Mouse (Mus musculus) gastrocnemius, postnatal 14 days (tissue): Measurements from ENCODE around the gene Slc25a39. TPM values are rescaled to one million over a fixed set of nuclear protein-coding genes. Genes with fewer than 3 reads are reported as not detected.
"Not testable (repeated sequence)": the region's sequence is repeated elsewhere in the genome, so short reads cannot be mapped to it uniquely, and the experiment has no call there.

ENCODE experiments used
- DNase-seq: peaks from one replicate; pipeline ENCODE4 v3.0.0; 2021; ENCODE audit warnings: mixed read lengths
- intact Hi-C: fragments of 180-260 bp; cut with DNase I; formaldehyde crosslinking; loops from one replicate; pipeline ENCODE4 v1.15.1; 2025; ENCODE audit warnings: low total_unique reads
- total RNA-seq, 2 experiments: library from RNA; stranded (reverse); gene quantifications; 2 replicates each; pipeline ENCODE4 v1.2.3; 2021

Slc25a39 gene
- total RNA-seq, 2 experiments from 2014 or later = 46.6 to 48.9 TPM

- no peak for DNase-seq
- intact Hi-C loops = loop anchor here (5.0 kb wide), 1 partner anchor 75 kb away; no protein-coding TSS in a partner anchor
Measured at GRCm38 (mm10) chr11:102401898-102402500, 5.7 kb downstream of the Slc25a39 start.

GRCm38 (mm10) chr11:102400513-102401084 is 7.1 kb downstream of the Slc25a39 start:
- DNase-seq = no peak
- intact Hi-C loops = loop anchor here (5.0 kb wide), 1 partner anchor 73 kb away; no protein-coding TSS in a partner anchor

GRCm38 (mm10) chr11:102399610-102400072 is 8.1 kb downstream of the Slc25a39 start:
- intact Hi-C loops = loop anchor here (5.0 kb wide), 1 partner anchor 72 kb away; no protein-coding TSS in a partner anchor
- DNase-seq = peak; percentile 54

DNA sequence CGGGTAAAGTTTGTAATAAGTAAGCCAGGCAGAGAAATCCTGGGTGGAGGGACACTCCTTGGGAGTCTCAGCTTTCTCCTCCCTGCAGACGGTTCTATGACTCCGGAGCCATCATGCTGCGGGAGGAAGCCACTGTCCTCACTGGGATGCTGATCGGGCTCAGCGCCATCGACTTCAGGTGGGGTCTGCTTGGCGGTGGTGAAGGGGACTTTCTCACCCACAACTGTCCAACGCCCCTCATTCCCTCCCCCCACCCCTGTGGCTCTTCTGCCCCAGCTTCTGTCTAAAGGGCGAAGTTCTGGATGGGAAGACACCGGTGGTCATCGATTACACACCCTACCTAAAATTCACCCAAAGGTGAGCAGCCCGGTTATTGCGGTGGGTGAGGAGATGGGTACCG is 8.6 kb downstream of the Slc25a39 start:
- intact Hi-C loops = no loop called here
- no peak for DNase-seq

DNA sequence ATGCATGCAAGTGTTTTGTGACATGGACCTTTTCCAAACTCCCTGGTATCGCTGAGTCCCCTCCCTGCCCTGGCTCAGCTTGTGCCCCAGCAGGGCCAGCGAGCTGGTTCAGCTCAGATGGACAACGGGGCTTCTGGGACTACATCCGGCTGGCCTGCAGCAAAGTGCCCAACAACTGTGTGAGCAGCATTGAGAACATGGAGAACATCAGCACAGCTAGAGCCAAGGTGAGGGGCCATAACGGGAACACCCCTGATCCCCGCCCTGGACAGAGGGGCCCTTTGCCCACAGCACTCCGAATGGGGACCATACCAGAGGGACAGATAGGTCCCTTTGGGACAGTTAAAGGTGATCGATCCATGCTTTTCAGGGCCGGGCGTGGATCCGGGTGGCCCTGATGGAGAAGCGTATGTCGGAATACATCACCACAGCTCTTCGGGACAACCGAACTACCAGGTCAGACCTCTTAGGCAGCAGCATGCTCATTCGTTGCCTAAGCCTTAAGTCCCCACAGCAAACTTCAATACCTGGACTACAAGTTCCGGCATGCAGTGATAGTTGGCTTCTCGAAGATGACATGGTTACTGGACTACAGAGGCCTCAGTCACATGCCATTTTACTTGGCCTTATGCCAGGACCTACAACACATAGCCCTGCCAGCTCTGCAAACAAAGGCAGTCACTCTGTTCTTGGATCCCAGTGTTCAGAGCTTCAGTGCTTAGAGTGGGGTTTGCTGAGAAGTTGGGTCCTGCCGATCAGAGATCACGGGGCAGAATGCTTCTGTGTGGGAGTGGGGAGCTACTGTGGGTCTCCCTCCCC is 9.5 kb downstream of the Slc25a39 start:
- intact Hi-C loops = no loop called here
- DNase-seq = no peak

DNA sequence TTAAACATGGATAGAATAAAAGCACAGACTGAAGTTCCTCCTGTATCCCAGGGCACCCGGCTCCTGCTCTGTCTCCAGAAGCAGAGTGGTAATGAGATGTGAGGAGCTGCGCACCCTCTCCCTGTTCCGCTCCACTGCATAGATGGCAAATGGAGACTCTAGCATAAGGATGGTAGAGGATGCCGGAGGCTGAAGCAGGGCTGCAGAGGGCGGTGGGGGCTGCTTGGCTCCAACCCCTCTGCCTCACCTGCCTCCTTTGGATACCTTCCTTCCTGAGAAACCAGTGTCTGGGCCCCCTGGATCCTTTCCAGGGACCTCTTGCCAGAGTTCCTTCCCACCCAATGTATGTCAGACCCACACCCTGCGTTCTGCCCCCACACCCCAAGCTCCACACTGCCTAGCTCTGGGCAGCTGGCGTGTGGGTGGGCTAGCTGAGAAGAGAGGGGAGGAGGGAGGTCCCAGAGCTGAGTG is 11.0 kb downstream of the Slc25a39 start:
- DNase-seq = no peak
- intact Hi-C loops = no loop called here

- intact Hi-C loops = no loop called here
- no peak for DNase-seq
Measured at GRCm38 (mm10) chr11:102396263-102396662, 11.5 kb downstream of the Slc25a39 start.

- intact Hi-C loops = no loop called here
- DNase-seq = no peak
Measured at GRCm38 (mm10) chr11:102395250-102395649, 12.5 kb downstream of the Slc25a39 start.

DNA sequence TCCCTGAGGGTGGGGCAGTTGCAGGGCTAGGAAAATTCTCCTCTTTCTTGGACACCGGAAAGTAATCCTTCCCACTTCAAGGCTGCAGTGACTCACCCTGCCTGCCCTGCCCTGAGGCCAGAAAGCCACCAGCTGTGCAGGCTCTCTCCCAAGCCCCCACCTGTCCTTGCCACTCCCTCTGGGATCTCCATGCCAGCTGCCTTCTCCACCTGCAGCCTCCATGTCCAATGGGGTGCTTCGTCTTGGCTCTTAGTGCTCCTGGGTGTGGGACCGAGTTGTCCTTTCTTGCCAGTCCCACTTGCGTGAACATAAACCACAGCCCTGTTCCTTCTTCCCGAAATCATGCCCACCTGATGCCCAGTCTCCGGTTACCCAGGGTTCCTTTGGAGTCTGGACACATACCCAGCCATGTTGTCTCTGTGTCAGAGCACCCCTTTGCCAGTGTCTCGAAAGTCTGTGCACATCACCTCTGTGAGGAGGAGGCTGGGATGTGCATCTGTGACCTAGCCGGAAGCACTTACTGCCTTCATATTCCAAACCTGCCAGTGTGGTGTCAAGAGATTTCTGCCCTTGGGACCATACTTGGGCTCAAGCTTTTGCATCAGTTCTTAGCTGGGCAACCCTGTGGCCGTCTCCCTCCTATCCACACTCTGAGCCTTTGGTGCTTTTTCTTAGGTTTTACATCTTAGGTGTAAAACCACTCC is 13.2 kb downstream of the Slc25a39 start:
- intact Hi-C loops = no loop called here
- no peak for DNase-seq

GRCm38 (mm10) chr11:102393719-102394420 is 13.9 kb downstream of the Slc25a39 start:
- intact Hi-C loops = no loop called here

GRCm38 (mm10) chr11:102393238-102393634 is 14.5 kb downstream of the Slc25a39 start, which contains the start of gene Rundc3a:
Gene Rundc3a, plus strand, starts transcription at chr11:102393403.
- intact Hi-C loops = no loop called here
- DNase-seq = peak; percentile 84

More at GRCm38 (mm10) chr11:102393719-102394420, 13.9 kb downstream of the Slc25a39 start:
- DNase-seq = no peak

DNA sequence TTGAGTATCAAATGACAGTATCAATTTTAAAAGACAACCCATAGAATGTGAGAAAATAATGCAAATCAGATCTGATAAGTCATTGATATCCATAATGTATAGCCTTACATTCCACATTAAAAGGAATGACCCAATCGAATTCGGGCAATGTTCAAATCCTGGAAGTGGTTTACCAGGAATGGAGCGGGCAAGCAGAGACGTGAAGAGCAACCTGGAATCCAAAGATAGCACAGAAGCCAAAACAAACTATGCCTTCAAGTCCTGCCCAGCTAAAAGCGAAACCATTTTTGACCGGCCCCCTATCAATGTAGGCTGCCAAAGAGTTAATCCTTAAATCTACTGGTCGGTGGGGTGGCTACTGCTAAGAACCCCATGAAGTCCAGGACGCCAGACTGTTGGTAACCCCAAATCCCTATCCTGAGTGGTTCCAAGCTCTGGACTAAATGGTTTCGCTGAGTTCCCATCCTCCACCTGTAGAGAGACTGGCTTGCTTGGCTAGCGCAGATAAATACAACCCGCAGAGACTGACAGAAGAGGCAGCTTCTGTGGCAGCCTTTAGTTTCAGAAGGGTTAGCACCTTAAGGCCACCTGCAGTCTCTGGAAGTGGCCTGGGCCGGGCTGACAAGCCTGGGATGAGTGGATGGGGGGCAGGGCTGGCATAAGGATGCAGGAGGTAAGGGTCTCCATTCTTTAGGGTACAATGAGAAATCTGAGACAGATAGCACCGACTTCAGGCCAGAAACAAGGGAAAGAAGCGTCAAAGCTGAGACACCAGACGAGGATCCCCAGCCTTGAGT is 15.1 kb downstream of the Slc25a39 start:
- intact Hi-C loops = no loop called here
- DNase-seq = no peak

DNA sequence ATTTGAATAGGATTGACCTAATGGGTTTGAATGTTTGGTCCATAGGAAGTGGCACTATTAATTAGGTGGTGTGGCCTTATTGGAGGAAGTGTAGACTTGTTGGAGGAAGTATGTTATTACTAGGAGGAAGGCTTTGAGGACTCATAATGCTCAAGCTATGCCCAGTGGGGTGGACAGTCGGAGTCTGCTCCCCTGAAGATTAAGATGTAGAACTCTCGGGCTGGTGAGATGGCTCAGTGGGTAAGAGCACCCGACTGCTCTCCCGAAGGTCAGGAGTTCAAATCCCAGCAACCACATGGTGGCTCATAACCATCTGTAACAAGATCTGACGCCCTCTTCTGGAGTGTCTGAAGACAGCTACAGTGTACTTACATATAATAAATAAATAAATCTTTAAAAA is 18.3 kb downstream of the Slc25a39 start:
- DNase-seq = not testable (repeated sequence)

DNA sequence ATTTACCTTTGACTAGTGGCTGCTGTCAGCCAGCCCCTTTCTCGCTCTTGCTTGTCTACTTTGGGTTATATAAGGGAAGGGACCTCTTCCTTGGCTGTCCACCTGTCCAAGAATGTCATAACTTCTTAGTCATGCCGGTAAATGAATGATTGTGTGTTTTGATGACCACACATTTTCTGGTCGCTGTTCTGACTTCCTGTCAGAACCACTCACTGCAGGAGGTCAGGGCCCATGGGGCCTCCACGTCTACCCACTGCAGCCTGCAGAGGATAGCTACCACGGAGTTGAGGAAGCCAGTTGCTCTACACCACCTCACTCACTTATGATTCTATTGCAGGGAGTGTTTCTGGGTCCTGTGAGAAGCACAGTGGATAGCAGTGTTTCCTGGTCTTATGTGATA is 21.6 kb downstream of the Slc25a39 start:
- no peak for DNase-seq
- intact Hi-C loops = loop anchor here (5.0 kb wide), 1 partner anchor 34 kb away; no protein-coding TSS in a partner anchor

More for the DNA sequence above, 18.3 kb downstream of the Slc25a39 start:
- intact Hi-C loops = loop anchor here (5.0 kb wide), 1 partner anchor 37 kb away; no protein-coding TSS in a partner anchor

DNA sequence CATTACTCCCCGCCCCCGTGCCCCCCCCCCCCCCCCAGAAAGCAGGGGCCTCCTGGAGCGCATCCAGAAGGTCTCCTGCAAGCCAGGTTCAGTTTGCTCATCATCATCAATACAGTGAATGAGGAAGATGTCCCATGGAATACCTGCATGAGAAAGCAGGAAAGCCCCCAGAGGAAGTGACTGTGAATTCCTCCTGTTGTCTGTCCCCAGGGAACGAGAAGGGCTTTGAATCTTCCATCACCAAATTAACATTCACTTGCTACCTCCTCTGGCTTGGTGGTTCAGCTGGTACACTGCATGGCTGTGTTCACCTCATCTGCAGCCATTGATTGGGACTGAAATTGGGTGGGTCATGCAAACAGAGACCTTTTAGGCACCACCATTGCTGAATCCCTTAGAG is 22.7 kb downstream of the Slc25a39 start:
- DNase-seq = no peak
- intact Hi-C loops = loop anchor here (5.0 kb wide), 1 partner anchor 33 kb away; no protein-coding TSS in a partner anchor

DNA sequence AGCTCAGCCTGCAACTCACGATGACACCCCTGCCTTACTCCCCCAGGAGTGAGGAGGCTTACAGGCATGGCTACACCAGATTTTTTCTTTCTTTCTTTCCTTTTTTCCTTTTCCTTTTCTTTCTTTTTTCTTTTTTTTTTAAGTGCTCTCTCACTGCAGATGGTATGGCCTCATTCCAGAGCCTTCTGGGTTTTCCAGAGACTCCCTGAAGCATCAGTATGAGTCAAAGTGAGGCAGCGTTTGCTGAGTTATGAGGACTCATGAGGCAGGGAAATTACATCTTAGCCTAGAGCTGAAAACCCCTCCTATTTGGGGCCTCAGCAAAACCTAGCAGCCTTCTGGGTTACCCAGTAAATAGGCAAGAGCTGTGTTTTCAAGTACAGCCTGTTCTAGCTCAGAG is 23.3 kb downstream of the Slc25a39 start:
- intact Hi-C loops = no loop called here
- no peak for DNase-seq

DNA sequence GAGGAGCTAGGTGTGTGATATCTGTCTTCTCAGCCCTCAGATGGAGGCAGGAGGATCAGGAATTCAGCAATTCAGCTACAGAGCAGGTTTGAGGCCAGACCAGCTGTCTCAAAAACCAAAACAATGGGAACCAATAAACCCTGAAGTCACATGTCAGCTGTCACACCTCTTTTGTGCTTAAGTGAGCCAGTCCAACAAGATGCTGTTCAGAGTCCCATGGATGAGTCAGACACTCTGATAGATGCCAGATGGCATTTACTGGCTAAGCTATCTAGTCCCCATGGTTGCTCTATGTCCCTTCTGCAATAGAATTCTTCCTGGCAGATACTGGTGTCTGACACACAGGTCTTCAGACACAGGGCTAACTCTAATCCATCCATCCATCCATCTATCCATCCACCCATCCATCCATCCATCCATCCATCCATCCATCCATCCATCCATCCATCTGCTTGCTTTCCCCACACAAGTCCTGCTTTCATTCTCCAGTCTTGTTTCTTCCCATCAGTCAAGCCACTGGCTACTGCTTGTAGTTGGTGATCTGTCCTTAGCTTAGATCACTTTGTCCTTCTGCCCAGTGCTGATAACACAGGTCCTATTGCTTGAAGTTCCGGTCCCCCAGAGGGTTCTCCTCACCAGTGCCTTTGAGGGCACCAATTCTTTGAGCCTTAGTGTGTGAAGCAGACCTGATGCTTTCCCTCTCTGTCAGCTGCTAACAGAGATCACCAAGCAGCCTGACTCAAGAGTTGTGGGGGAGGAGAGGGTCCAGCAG is 24.2 kb downstream of the Slc25a39 start:
- DNase-seq = no peak

More for the DNA sequence above, 24.2 kb downstream of the Slc25a39 start:
- intact Hi-C loops = no loop called here
